Mouse (Mus musculus) cerebellum, adult 2 months (tissue): ENCODE measurements around the gene Pzp. TPM values are rescaled to one million over a fixed set of nuclear protein-coding genes. Genes with fewer than 3 reads are reported as not detected.

ENCODE experiments used
- DNase-seq, 2 experiments: peaks; one replicate each; pipeline ENCODE4 v3.0.0; 2021
- H3K27ac ChIP-seq: fragments of 200-500 bp; 2 replicates; pipeline ENCODE4 v1.5.1; 2012; ENCODE audit warnings: low read length, control low read depth, inconsistent platforms; ENCODE audit not compliant: insufficient read depth
- H3K27me3 ChIP-seq: fragments of 200-500 bp; 2 replicates; pipeline ENCODE4 v1.6.1; 2012; ENCODE audit warnings: inconsistent platforms, mild to moderate bottlenecking, low read length, moderate library complexity; ENCODE audit not compliant: control insufficient read depth, insufficient read depth
- H3K4me1 ChIP-seq: fragments of 200-500 bp; 2 replicates; pipeline ENCODE4 v1.6.1; 2011; ENCODE audit warnings: low read length; ENCODE audit not compliant: control insufficient read depth, insufficient read depth
- H3K4me3 ChIP-seq: fragments of 200-500 bp; replicated peaks from 2 replicates; pipeline ENCODE3; 2011; ENCODE audit warnings: mild to moderate bottlenecking, low read depth, low read length, control low read depth; ENCODE audit not compliant: insufficient read depth
- CTCF ChIP-seq: fragments of 200-500 bp; IDR thresholded peaks from 2 replicates; pipeline ENCODE4 v1.5.1; 2011; ENCODE audit warnings: low read depth, mild to moderate bottlenecking, control low read depth, low read length, moderate library complexity, borderline replicate concordance; ENCODE audit not compliant: insufficient read depth
- POLR2A ChIP-seq: fragments of 200-500 bp; IDR thresholded peaks from 2 replicates; pipeline ENCODE4 v1.6.1; 2011; ENCODE audit warnings: low read length, control low read depth, borderline replicate concordance; ENCODE audit not compliant: insufficient read depth
- WGBS: fragments of 180-500 bp; shearing (Covaris S2); methylation state at CpG from one replicate; pipeline ENCODE4 v1.1.7; 2018; 5-methylcytosine and 5-hydroxymethylcytosine counted together
- polyA plus RNA-seq: library from polyadenylated mRNA; depleted of rRNA; stranded (reverse); fragments of >200 nt; gene quantifications from 2 replicates; pipeline ENCODE4 v1.2.3, GENCODE M21; 2012; rRNA removed

Gene Pzp
- not detected in 2 replicates for polyA plus RNA-seq

- Histone ChIP-seq H3K27ac (no peak within 1 kb of the TSS), H3K4me3 (no peak within 1 kb of the TSS), H3K4me1 (no peaks in the 10 kb centered on the region), H3K27me3 (no peaks in the 10 kb centered on the region)
- WGBS: 90% methylated on average over 4 of the region's 4 CpGs
- DNase-seq: no peak
- TF ChIP-seq POLR2A (no peak), CTCF (no peak)
Measured at GRCm38 (mm10) chr6:128526601-128527000, at the start of gene Pzp. Gene Pzp, minus strand, starts transcription at chr6:128526720.

- DNase-seq: no peak
- no peak overlapping the region for H3K27ac ChIP-seq
- no peak overlapping the region for H3K4me3 ChIP-seq
- H3K4me1 ChIP-seq: no peaks in the 10 kb centered on the region
- TF ChIP-seq CTCF: no peak
- TF ChIP-seq POLR2A: no peak
- 91% methylated on average over 11 of the region's 11 CpGs for WGBS
- H3K27me3 ChIP-seq: no peaks in the 10 kb centered on the region
Measured at GRCm38 (mm10) chr6:128566589-128566988, 40.1 kb upstream of the Pzp start.

- no peak overlapping the region for H3K4me3 ChIP-seq
- no peak for DNase-seq
- no peak overlapping the region for H3K27ac ChIP-seq
- WGBS: 89% methylated on average over 7 of the region's 7 CpGs
- no peaks in the 10 kb centered on the region for H3K4me1 ChIP-seq
- no peaks in the 10 kb centered on the region for H3K27me3 ChIP-seq
- no peak for TF ChIP-seq CTCF
Measured at GRCm38 (mm10) chr6:128554049-128554448, 27.5 kb upstream of the Pzp start.

- Histone ChIP-seq H3K4me1 (no peaks in the 10 kb centered on the region), H3K4me3 (no peak overlapping the region), H3K27me3 (no peaks in the 10 kb centered on the region), H3K27ac (no peak overlapping the region)
- no peak for DNase-seq
- WGBS: 70% methylated on average over 15 of the region's 15 CpGs
- TF ChIP-seq POLR2A (no peak), CTCF (no peak)
Measured at GRCm38 (mm10) chr6:128549463-128550452, 23.2 kb upstream of the Pzp start.

GRCm38 (mm10) chr6:128548532-128548931, 22.0 kb upstream of the Pzp start:
- DNase-seq: no peak
- TF ChIP-seq CTCF (no peak), POLR2A (no peak)
- no peaks in the 10 kb centered on the region for H3K27me3 ChIP-seq
- H3K4me3 ChIP-seq: no peak overlapping the region
- WGBS: 92% methylated on average over 10 of the region's 10 CpGs
- no peaks in the 10 kb centered on the region for H3K4me1 ChIP-seq
- H3K27ac ChIP-seq: no peak overlapping the region

- no peak for TF ChIP-seq POLR2A
- no peak for TF ChIP-seq CTCF
- no peak for DNase-seq
- Histone ChIP-seq H3K4me3 (no peak overlapping the region), H3K4me1 (no peaks in the 10 kb centered on the region), H3K27ac (no peak overlapping the region), H3K27me3 (no peaks in the 10 kb centered on the region)
- WGBS: 81% methylated on average over 4 of the region's 4 CpGs
Measured at GRCm38 (mm10) chr6:128545402-128545801, 18.9 kb upstream of the Pzp start.

- WGBS: 79% methylated on average over 13 of the region's 13 CpGs
- peak in 1 of 2 experiments; percentile 9 for DNase-seq
- Histone ChIP-seq H3K4me1 (no peaks in the 10 kb centered on the region), H3K27me3 (no peaks in the 10 kb centered on the region), H3K4me3 (no peak overlapping the region), H3K27ac (no peak overlapping the region)
- TF ChIP-seq CTCF (no peak), POLR2A (no peak)
Measured at GRCm38 (mm10) chr6:128543226-128543625, 16.7 kb upstream of the Pzp start.

GRCm38 (mm10) chr6:128535250-128535649, 8.7 kb upstream of the Pzp start:
- no peaks in the 10 kb centered on the region for H3K4me1 ChIP-seq
- H3K27ac ChIP-seq: no peak overlapping the region
- TF ChIP-seq POLR2A (no peak), CTCF (no peak)
- no peak for DNase-seq
- no peak overlapping the region for H3K4me3 ChIP-seq
- H3K27me3 ChIP-seq: no peaks in the 10 kb centered on the region
- WGBS: 94% methylated on average over 2 of the region's 2 CpGs
